Mouse (Mus musculus) thymus, adult 18-20 months (tissue): Measurements from ENCODE around the gene Mmp14.

Experiments used
- DNase-seq, 2 experiments: peaks; one replicate each; pipeline ENCODE4 v3.0.0; 2022; ENCODE audit warnings: mixed read lengths in 2 of 2

Mmp14 gene

GRCm38 (mm10) chr14:54477172-54477909, 45.9 kb downstream of the Mmp14 start:
- DNase-seq: no peak

GRCm38 (mm10) chr14:54479451-54479920, 48.1 kb downstream of the Mmp14 start:
- DNase-seq: no peak

DNA sequence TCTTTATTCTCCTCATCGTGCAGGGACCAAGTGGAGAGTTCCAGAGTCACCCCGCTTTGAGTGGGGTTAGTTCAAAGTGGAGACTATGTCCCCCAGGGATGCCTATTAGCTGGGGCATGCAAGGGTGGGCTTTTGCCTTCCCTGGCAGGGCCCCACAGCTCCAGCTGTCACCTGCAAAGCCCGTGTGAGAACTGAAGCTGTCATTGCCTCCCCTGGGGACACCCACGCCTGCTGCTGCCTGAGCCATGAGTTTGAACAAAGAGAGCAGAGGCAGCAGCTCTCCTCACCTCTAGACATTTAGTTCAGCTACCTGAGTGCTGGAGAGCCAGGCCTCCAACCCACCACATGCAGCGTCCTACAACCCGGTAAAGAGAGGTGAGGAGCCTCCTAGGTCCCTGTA, 49.3 kb downstream of the Mmp14 start:
- DNase-seq: peak in 1 of 2 experiments; percentile 45

GRCm38 (mm10) chr14:54481402-54481801, 50.0 kb downstream of the Mmp14 start:
- DNase-seq: no peak

GRCm38 (mm10) chr14:54482498-54482897, 51.1 kb downstream of the Mmp14 start:
- DNase-seq: no peak

DNA sequence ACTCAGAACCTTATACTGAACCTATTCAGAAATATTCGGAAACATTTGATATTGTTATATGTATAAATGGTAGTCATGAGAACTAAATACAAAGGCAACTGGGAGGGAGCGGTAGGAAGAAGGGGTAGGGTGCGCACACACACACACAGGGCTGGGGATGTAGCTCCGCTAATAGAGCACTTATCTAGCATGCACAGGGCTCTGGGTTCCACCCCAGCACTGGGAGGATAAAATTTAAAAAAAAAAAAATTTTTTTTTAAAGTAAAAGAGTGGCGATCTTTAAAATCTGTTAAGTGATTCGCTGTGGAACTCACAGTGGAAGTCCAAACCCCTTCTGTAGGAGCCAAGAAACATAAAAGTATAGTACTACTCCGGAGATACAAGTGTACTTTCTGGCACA, 54.5 kb downstream of the Mmp14 start:
- no peak for DNase-seq

- no peak for DNase-seq
Measured at GRCm38 (mm10) chr14:54487732-54488131, 56.3 kb downstream of the Mmp14 start.

DNA sequence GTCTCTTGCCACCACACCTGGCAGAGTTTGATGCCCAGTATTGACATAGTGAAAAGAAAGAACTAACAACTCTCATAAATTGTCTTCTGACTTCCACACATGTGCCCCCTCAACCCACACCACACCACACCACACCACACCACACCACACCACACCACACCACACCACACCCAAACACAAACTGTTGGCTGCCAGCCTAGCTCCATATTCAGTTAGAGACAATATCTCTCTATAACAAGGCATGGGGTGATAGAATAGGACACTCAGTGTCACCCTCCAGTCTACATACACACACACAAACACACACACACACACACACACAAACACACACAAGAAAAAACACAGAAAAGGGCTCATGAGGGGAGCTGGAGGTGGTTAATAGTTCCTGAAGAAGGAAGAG, 56.9 kb downstream of the Mmp14 start:
- no peak for DNase-seq

GRCm38 (mm10) chr14:54492345-54493131, 61.1 kb downstream of the Mmp14 start:
- DNase-seq: no peak

- no peak for DNase-seq
Measured at GRCm38 (mm10) chr14:54493236-54493635, 61.8 kb downstream of the Mmp14 start.

- peak; percentile 34 to 40 for DNase-seq
Measured at GRCm38 (mm10) chr14:54494234-54494633, 62.8 kb downstream of the Mmp14 start.
